Mouse (Mus musculus) embryo, embryonic 11.5 days (tissue): Measurements from ENCODE around the gene Hcn3.
"Not testable (repeated sequence)": the region's sequence is repeated elsewhere in the genome, so short reads cannot be mapped to it uniquely, and the experiment has no call there.

Source experiments
- DNase-seq: peaks from one replicate; pipeline ENCODE4 v3.0.0-alpha.2; 2012; ENCODE audit warnings: low read depth, low spot score

Hcn3 gene

DNA sequence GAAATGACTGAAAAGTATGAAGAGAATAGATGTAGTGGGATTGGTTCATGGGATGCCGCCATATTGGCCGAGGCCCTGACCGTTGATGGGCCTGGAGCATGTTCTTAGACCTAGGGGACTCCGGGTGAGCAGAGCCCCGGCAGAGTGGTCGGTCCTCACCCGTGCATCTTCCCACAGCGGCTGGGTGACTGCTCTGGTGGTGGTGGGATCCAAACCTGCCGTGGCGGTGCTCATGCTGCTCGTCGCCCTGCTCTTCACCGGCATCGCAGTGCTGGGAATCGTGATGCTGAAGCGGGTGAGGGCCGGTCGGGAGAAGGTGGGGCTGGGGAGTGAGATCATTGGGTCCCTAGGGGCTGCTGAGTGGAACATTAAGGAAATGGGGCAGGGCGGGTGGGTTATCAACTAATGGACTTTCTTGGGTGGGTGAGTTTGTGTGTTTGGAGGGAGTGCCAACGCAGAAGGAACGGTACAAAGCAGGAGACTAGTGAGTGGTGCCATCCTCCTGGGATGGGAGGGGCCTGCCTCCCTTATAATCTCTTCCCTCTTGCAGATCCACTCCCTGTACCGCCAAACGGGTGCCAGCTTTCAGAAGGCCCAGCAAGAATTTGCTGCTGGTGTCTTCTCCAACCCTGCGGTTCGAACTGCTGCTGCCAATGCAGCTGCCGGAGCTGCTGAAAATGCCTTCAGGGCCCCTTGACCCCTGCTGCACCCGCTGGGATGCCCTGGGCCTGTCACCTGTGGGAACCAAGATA, 21.9 kb upstream of the Hcn3 start:
- no peak for DNase-seq

DNA sequence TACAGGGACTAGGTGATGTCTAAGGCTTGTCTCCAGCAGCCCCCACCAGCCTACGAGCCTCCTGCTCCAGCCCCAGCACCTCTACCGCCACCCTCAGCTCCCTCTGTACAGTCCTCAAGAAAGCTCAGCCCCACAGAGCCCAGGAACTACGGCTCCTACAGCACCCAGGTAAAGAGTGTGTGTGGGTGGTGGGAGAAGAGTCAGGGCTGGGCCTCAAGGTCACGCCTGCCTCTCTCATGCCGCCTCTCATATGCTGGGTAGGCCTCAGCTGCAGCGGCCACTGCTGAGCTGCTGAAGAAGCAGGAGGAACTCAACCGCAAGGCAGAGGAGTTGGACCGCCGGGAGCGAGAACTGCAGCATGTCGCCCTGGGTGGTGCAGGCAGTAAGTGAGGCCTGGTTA, 19.1 kb upstream of the Hcn3 start:
- no peak for DNase-seq

DNA sequence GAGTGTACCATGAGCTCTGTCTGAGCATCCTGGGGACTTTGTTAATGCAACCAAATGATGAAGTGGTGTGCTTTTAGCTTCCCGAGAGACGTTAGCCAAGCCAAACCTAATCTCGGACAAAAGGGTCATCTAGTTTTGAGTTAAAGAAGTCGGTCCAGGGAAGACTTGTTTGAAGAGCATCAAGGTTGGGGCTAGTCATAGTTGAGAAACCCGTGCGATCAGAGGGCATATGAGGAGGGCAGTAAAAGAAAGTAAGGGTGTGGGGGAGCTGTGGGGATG, 18.1 kb upstream of the Hcn3 start:
- no peak for DNase-seq

DNA sequence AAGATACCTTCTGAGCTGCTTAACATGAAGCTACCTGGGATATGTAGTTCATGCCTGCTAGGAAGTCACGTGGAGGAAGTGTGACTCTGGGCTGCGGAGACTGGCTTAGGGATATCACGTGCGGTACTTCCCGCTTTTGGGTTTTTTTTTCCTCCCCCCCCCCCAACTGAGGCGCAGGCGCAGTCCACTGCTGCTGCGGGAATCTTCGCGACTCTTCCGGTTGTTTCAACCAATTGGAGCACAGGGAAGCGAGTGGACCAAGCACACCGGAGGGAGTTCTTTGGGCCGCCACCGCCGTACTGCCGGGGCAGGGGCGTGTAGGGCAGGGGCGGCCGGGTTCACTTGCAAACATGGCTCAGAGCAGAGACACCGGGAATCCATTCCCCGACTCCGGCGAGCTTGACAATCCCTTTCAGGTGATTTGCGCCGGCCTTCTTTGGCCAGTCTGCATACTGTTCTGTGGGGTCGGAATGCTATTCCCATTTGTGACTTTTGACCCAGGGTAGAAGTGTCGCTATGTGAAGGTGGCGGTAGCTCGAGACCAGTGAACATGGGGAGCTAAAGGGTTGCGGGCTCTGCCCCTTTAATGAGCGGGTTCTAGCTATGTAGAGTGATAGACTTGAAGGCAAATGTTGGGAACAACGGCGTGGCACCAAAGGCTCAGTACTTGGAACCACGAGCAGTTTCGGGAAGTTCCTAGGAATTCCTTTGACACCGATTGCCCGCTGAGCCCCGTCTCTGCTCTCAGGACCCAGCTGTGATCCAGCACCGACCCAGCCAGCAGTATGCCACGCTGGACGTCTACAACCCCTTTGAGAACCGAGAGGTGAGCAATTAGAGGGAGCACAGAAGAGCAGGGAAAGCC, 17.5 kb upstream of the Hcn3 start, which contains the start of gene Scamp3:
Scamp3 (plus strand) TSS at position 232 of the 865 bp plus-strand sequence.
- DNase-seq, result peak; percentile 95

DNA sequence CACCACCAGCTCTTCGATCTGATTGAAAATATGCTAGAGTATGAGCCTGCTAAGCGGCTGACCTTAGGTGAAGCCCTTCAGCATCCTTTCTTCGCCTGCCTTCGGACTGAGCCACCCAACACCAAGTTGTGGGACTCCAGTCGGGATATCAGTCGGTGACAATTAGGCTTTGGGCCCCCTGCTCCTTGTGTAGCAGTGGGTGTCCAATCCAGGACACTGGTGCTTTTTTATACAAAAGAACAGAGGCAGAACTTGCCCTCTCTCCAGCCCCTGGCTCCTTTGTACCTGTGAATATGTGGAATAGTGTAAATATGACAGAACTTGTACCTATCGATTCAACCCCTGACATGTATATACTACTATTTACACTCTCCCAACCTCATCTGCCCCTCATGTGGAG, 16.4 kb upstream of the Hcn3 start:
- no peak for DNase-seq

DNA sequence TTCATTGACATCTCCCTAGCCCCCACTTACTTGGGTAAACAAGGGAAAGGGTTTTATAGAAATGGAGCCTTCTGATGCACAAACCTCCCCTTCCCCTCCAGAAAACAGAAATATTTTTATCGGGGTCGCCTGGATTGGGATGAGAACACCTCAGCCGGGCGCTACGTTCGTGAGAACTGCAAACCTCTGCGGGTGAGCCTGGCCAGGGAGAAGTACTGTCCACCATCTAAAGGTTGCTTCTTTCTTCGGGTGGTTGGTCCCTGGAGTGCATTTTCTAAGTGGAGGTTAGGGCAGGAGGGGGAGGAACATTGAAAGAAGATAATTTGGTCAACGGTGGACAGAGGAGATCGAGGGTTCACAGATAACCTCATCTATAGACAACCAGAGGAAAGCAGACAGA, 15.5 kb upstream of the Hcn3 start:
- no peak for DNase-seq

DNA sequence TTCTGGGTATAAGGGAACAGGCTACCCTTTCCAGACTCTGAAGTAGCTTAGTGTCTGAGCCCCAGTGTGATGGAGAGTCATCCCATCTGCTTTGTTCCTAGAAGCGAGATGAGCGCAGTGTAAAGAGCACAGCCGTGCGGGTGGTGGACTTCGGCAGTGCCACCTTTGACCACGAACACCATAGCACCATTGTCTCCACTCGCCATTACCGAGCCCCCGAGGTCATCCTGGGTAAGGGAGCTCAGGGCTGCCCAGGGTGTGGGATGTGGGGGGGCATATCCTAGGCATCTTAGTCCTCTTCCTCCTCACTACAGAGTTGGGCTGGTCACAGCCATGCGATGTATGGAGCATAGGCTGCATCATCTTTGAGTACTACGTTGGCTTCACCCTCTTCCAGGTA, 14.8 kb upstream of the Hcn3 start:
- DNase-seq, result no peak

DNA sequence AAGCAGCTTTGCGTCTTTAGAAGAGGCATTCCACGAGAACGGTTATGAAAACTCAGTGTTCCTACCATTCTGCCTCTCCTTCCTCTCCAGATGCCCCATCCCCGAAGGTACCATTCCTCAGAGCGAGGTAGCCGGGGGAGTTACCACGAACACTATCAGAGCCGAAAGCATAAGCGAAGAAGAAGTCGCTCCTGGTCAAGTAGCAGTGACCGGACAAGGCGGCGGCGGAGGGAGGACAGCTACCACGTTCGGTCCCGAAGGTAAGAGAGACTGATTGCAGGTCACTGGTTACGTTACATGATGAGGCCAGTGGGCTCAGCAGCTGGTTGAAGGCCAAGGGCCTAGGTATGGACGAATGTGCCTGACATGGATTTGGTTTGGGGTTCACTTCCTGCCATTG, 6.9 kb upstream of the Hcn3 start:
- DNase-seq, result no peak

DNA sequence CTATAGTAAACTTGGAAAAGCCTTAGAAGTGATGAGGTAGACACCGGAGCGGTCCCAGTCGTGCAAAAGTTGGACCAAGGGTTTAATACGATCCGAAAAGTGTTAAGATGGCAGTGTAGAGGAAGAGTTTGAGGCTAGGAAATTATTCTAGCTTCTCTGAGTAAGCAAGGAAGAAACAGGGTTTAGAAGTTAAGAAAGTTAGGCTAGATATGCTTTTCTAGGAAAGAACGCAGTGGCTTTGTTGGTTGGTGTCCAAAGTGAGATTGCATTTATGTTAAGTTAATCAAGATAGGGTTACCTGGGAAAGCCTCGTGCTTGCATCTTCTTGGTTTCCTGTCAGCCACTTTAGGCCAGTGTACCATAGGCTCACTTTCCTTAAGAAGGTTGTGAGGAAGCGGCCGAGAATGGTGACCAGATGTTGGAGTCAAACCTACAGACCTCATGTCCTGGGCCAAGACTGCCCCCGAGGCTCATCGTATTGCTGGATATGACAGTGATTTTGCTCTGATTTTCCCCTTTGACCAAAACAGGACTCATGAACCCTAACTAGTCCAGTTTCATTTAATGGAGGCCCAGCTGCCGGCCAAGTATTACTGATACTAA, 5.4 kb upstream of the Hcn3 start:
- DNase-seq, result no peak

DNA sequence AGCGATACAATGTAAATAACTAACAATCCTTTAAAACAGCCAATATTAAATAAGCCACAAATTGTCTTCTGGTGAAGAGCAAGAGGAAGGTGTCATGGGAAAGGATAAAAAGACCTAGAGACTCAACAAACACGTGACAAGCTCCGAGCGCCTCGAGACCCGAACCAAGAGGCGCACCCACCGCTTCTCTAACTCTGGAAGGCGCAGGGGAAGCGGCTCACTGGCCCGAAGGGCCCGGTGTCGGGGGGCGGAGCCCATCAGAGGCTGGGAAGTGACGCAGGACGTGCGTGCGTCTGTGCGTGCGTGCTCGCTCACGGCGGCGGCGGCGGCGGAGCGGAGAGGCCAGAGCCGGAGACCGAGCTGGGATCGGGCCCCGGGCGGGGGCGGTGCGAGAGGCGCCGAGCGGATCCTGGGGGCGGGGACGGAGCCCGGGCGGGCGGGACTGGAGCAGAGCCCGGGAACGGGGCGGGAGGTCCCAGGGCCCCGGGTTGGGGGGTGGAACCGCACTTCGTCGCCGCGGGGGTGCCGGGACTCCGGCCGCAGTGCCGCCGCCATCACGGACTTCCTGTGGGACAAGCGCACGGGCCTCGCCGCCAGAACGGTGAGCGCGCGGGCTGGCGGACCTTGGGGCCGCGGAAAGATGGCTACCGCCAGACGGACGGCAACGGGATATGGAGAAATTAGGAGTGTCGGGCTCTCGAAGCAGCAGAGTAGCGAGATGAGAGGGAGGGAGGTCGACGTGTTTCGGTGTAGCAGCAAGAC, 4.7 kb upstream of the Hcn3 start, which contains the start of gene Clk2:
Clk2 (plus strand) TSS at position 290 of the 762 bp plus-strand sequence.
- peak; percentile 85 for DNase-seq

DNA sequence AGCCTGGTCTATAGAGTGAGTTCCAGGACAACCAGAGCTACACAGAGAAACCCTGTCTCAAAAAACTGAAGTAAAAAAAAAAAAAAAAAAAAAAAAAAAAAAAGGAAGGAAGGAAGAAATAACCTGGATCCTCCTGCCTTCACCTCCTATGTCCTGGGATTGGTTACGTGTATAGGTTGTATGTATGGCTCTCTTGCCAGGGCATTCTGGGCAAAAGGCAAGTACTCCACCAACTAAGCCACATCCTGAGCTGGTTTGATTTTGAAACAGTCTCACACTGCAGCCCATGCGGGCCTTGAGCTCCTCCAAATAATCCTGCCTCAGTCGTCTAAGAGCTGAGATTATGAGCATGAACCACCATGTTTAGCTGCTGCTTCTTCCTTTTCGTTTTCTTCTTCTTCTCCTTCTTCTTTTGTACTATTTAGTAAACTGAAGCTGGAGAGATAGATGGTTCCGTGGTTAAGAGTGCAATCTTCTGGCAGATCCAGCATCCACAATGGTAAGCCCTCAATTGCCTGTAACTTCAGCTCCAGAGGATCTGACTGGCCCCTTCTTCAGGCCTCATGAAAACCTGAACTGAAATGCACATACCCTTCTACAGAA, 3.7 kb upstream of the Hcn3 start:
- DNase-seq, result no peak

DNA sequence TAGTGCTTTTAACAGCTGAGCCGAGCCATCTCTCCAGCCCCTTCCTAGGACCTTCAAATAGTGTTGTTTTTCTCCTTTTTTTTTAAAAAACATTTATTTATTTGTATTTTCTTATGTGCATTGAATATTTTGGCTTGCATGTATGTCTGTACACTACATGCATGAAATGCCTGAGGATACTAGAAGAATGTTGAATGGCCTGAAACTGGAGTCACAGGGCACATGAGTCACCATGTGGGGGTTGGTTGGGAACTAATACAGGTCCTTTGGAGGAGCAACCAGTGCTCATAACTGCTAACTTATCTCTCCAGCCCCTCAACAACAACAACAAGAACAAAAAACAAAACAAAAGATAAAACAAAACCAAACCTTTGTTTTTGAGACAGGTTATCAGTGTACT, 3.1 kb upstream of the Hcn3 start:
- no peak for DNase-seq

DNA sequence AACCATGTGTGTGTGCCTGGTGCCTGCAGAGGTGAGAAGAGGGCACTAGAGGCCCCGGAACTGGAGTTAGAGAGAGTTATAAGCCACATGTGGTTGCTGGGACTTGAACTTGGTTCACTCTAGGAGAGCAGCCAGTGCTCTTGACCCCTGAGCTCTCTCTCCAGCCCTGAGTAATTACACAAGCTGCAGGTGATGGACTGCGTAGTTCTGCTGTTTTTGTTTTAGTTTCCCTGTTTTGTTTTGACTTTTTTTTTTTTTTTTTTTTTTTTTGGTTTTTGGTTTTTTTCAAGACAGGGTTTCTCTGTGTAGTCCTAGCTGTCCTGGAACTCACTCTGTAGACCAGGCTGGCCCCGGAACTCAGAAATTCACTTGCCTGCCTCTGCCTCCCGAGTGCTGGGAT, 1.8 kb upstream of the Hcn3 start:
- no peak for DNase-seq

DNA sequence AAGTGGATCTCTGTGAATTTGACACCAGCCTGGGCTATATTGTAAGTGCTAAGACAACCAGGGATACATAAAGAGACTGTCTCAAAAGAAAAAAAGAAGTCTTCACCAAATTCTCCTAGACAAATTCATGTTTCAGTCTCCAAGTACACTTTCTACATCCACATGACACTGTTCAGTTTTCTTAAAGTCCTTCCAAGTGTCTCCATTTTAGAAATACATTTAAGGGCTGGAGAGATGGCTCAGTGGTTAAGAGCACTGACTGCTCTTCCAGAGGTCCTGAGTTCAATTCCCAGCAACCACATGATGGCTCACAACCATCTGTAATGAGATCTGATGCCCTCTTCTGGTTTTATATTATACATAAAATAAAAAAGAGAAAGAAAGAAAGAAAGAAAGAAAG, 1.2 kb upstream of the Hcn3 start:
- not testable (repeated sequence) for DNase-seq

DNA sequence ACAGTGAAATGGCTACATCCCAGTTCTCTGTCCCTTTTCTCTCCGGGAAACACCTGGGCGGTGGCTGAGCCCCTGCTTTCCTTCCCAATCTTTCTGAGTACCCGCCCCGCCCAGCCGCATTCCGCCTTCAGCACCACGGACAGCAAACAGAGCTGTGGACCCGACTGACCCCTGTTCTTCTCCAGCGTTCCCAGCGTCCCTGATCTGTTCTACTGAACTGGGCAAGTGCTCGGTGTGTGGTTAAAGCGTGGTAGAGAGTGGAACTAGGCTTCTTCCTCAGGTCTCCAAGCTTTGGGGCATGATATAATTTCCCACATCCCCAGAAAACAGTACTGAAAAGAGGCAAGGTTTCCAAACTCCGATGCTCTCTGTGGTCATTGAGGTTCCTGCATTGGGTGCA, 785 bp downstream of the Hcn3 start:
- DNase-seq, result peak; percentile 59

DNA sequence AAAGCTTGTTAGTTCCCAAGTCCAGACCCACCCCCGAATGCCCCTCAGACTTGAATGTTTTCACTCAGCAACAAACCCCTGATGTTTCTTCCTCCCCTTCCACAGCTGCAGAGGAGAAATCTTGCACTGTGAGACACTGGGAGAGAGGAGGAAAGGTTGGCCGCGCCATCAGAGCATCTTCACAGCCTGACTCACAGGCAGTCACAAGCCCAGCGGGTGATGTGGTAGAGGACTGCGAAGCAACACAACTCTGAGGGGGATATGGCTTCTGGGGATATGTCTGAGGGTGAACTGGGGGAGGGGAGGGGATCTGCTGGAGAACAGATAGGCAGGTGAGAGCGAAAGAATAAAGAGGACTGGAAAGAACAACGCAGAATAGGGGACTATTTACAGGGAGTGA, 1.3 kb downstream of the Hcn3 start:
- no peak for DNase-seq

DNA sequence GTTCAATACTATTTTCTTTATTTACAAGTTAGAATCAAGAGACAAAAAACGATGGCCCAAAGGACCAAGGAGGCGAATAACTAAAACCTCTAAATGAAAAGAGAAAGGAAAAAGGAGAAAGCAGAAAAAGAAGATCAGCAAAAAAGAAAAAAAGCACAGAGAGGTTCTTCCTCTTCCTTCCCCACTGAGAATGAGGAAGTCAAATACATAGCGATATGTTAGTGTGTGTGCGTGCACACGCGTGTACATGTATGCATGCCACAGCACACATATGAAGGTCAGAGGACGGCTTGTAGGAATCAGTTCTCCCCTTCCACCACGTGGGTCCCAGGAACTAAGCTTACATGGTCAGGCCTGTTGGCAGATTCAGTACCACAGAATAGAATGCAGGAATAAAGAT, 3.0 kb downstream of the Hcn3 start:
- DNase-seq, result no peak

DNA sequence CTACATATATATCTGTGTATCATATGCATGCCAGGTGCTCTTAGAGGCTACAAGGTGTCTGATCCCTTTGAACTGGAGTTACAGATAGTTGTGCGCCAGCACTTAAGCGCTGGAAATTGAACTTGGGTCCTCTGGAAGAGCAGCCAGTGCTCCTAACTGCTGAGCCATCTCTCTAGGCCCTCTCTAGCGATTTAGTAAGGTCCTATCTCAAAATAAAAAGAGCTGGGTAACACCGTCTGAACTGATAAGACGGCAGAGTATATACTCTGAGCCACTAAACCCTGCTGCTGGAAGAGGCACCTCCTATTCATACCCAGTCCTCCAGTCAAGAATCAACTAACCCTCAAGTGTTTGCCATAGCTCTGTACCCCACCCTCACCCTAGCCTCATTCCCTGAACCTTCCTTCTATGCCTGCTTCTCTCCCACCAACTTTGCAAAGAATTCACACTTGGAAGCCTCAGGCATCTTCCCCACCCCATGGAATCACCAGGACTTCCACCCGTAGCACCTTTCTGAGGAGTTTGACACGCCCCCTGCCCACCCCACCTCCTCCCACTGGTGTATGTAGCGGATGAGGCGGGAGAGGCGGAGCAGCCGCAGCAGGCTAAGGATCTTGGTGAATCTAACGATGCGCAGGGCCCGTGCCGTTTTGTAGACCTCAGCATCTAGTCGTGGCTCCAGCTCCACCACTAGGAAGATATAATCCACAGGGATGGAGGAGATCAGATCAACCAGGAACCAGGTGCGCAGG, 7.7 kb downstream of the Hcn3 start:
- no peak for DNase-seq

DNA sequence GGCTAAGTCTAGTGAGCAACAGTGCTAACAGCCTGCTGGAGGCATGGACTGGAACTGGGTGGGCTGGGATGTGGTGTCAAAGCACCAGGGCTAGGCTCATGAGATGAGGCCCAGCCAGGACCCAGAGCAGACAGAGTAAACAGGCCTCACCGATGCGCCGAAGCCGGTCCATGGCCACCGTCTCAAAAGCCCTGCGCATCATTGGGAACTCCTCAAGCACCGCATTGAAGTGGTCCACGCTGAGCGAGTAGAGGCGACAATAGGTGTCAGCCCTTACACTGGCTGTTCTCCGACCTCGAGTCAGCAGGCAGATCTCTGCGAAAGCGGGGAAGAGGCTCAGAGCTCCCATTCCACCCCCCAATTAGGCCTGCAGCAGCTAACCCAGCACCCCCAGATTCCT, 11.4 kb downstream of the Hcn3 start:
- no peak for DNase-seq

DNA sequence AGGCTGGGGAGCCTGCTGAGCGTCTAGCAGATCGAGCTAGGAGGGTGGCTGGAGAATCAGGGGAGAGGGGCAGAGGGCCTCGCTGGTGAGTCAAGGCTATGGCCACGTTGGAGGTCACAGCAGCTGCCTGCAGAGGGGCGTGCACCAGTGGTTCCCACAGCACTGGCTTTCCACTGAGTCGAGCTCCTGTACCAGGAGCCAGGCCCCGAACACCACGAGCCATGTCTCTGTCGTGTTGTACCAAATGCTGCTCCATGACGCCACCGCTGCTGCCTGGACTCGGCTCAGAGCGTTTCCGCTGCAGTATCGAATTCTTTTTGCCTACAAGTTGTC, 12.1 kb downstream of the Hcn3 start:
- DNase-seq, result no peak
